Mouse (Mus musculus) limb, embryonic 11.5 days (tissue): ENCODE results near the gene Desi1. TPM values are rescaled to one million over a fixed set of nuclear protein-coding genes. Genes with fewer than 3 reads are reported as not detected.

Source experiments
- ATAC-seq: fragments of 200-750 bp; cut with Nextera tagmentation; 2 replicates; pipeline ENCODE4 v1.8.0; 2017; ENCODE audit warnings: low read depth; ENCODE audit not compliant: insufficient number of reproducible peaks, low FRiP score, low TSS enrichment
- DNase-seq: peaks from one replicate; pipeline ENCODE4 v3.0.0-alpha.2; 2015; ENCODE audit warnings: low spot score
- H3K27ac ChIP-seq: fragments of 300-500 bp; sonication (generic); replicated peaks from 2 replicates; pipeline ENCODE4 v1.5.1; 2014; ENCODE audit warnings: low read depth, mild to moderate bottlenecking, low read length
- H3K27me3 ChIP-seq: fragments of 300-500 bp; sonication (generic); 2 replicates; pipeline ENCODE4 v1.6.1; 2014; ENCODE audit warnings: mild to moderate bottlenecking, low read length, mixed read lengths; ENCODE audit not compliant: control insufficient read depth, insufficient read depth
- H3K36me3 ChIP-seq: fragments of 300-500 bp; sonication (generic); 2 replicates; pipeline ENCODE4 v1.6.1; 2014; ENCODE audit warnings: mild to moderate bottlenecking, low read length, moderate library complexity, mixed read lengths; ENCODE audit not compliant: control insufficient read depth, insufficient read depth
- H3K4me1 ChIP-seq: fragments of 300-500 bp; sonication (generic); 2 replicates; pipeline ENCODE4 v1.6.1; 2014; ENCODE audit warnings: low read length, mixed read lengths; ENCODE audit not compliant: control insufficient read depth, insufficient read depth
- H3K4me2 ChIP-seq: fragments of 300-500 bp; sonication (generic); 2 replicates; pipeline ENCODE4 v1.6.1; 2014; ENCODE audit warnings: low read depth, mild to moderate bottlenecking, moderate library complexity; ENCODE audit not compliant: severe bottlenecking
- H3K4me3 ChIP-seq: fragments of 300-500 bp; sonication (generic); 2 replicates; pipeline ENCODE4 v1.5.1; 2014; ENCODE audit warnings: low read depth, low read length
- H3K9ac ChIP-seq: fragments of 300-500 bp; sonication (generic); 2 replicates; pipeline ENCODE4 v1.6.1; 2014; ENCODE audit warnings: mild to moderate bottlenecking, low read length
- H3K9me3 ChIP-seq: fragments of 300-500 bp; sonication (generic); 2 replicates; pipeline ENCODE4 v1.6.1; 2016; ENCODE audit warnings: low read length; ENCODE audit not compliant: control insufficient read depth
- WGBS: fragments of 180-500 bp; shearing (Covaris S2); extraction: QIAGEN DNeasy Blood & Tissue Kit; methylation state at CpG from one replicate; pipeline ENCODE4 v1.1.7; 2014; 5-methylcytosine and 5-hydroxymethylcytosine counted together
- polyA plus RNA-seq: library from polyadenylated mRNA; unstranded; fragments of >200 nt; fragmentation: Nextera tagmentation; extraction: Ambion mirVana; gene quantifications from 2 replicates; pipeline ENCODE4 v1.2.1, GENCODE M21; 2014

Desi1 gene
- polyA plus RNA-seq, 1 experiment from 2014 or later: 34.4 TPM

- WGBS: 55% methylated on average over 2 of the region's 2 CpGs
- no peak for ATAC-seq
- no peak overlapping the region for H3K27ac ChIP-seq
These were observed 65.2 kb downstream of the Desi1 start for GRCm38 (mm10) chr15:81968447-81968846.

GRCm38 (mm10) chr15:81967821-81968220 is 65.8 kb downstream of the Desi1 start:
- no peak for ATAC-seq
- no peak overlapping the region for H3K4me2 ChIP-seq
- 87% methylated on average over 5 of the region's 5 CpGs for WGBS
- H3K27me3 ChIP-seq: no peaks in the 10 kb centered on the region
- H3K36me3 ChIP-seq: no peaks in the 10 kb centered on the region
- H3K4me1 ChIP-seq: no peaks in the 10 kb centered on the region
- no peak for DNase-seq
- H3K9ac ChIP-seq: no peak overlapping the region
- no peaks in the 10 kb centered on the region for H3K9me3 ChIP-seq
- H3K4me3 ChIP-seq: no peak overlapping the region
- no peak overlapping the region for H3K27ac ChIP-seq

More at GRCm38 (mm10) chr15:81968447-81968846, 65.2 kb downstream of the Desi1 start:
- no peaks in the 10 kb centered on the region for H3K9me3 ChIP-seq
- no peaks in the 10 kb centered on the region for H3K4me1 ChIP-seq
- no peaks in the 10 kb centered on the region for H3K36me3 ChIP-seq
- no peak overlapping the region for H3K4me2 ChIP-seq
- H3K9ac ChIP-seq: no peak overlapping the region
- no peaks in the 10 kb centered on the region for H3K27me3 ChIP-seq
- no peak overlapping the region for H3K4me3 ChIP-seq
- no peak for DNase-seq

DNA sequence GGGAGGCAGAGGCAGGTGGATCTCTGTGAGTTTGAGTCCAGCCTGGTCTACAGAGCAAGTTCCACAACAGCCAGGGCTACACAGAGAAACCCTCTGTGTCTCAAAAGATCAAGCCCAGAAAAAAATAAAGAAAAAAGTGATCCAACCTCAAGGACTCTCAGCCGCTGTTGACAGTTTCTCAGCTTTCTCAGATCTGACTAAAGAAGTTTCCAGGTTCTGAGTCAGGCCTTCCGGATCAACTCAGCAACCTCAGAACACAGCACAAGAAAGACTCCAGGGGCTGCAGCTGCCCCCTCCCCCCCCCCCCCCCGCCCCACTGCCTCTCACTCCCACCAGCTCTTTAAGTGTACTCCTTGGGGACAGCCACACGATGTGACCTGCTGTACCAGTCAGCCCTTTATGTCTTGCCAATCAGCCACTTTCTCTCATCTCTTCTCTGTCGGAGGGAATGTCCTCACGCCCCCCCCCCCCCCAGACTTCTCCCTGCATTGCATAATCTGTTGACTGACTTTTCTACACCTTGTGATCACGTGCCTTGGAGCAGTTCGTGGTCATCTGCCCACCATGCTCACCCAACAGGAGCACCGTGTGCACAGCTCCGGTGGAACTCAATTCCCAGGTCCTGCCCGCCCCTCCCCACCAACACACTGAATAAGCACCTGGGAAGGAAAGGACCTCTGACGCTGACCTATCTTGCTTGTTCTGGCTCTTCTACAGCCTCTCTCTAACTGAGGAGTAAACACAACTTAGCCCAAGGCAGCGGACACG is 67.4 kb downstream of the Desi1 start:
- 90% methylated on average over 12 of the region's 14 CpGs for WGBS
- no peaks in the 10 kb centered on the region for H3K27me3 ChIP-seq
- ATAC-seq (no peak), DNase-seq (no peak)
- no peak overlapping the region for H3K4me2 ChIP-seq
- no peak overlapping the region for H3K4me3 ChIP-seq
- H3K9me3 ChIP-seq: no peaks in the 10 kb centered on the region
- H3K36me3 ChIP-seq: no peaks in the 10 kb centered on the region
- no peaks in the 10 kb centered on the region for H3K4me1 ChIP-seq
- no peak overlapping the region for H3K27ac ChIP-seq
- H3K9ac ChIP-seq: no peak overlapping the region

DNA sequence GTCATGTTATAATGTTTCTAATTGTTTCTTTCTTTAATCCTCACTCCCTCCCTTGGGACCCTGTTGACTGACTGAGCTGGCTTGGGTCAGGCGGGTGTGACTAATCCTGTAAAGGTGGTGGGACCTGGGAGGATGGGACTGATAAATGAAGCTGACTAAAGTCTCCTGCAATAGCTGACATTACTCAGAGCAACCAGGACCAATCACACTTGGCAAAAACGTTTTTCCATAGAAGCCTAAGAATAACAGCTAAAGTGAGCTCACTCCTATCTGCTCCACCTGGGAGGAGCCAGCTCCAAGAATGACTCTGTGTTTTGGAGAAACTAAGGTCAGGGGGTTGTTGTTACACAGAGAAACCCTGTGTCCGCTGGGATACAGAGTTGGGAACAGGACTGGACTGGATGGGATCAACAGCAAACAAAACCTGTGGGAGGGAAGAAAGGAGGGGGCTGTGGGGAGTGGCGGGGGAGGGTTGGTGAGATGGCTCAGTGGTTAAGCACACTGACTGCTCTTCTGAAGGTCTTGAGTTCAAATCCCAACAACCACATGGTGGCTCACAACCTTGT is 68.6 kb downstream of the Desi1 start:
- no peak overlapping the region for H3K9ac ChIP-seq
- ATAC-seq: no peak
- 68% methylated on average over 4 of the region's 4 CpGs for WGBS
- no peaks in the 10 kb centered on the region for H3K36me3 ChIP-seq
- no peaks in the 10 kb centered on the region for H3K9me3 ChIP-seq
- H3K4me1 ChIP-seq: 0 out of 2 replicates have a peak, but pooled peaks cover 3% of the 10 kb centered on the region
- no peaks in the 10 kb centered on the region for H3K27me3 ChIP-seq
- DNase-seq: no peak
- no peak overlapping the region for H3K27ac ChIP-seq
- H3K4me2 ChIP-seq: no peak overlapping the region
- H3K4me3 ChIP-seq: no peak overlapping the region

DNA sequence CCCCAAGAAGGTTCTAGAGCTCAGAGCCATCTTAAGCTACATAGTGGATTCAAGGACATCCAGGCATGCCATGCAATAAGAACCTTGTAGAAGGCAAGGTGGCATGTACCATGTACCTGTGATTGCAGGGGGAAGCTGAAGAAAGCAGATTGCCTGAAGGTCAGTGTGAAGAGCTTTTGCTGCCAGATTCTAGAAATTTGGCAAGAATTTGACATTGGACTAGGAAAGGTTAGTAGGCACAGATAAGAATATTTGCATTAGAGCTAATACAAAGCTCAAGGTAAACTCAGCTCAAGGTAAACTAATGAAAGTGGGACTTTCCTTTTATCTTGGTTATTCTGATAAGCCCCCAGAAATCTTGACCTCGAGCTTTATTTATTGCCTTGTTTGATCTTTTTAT is 69.4 kb downstream of the Desi1 start:
- H3K4me1 ChIP-seq: 0 out of 2 replicates have a peak, but pooled peaks cover 3% of the 10 kb centered on the region
- no peak overlapping the region for H3K27ac ChIP-seq
- DNase-seq (no peak), ATAC-seq (no peak)
- H3K9me3 ChIP-seq: no peaks in the 10 kb centered on the region
- no peak overlapping the region for H3K9ac ChIP-seq
- no peak overlapping the region for H3K4me3 ChIP-seq
- 47% methylated on average over 1 of the region's 1 CpGs for WGBS
- no peaks in the 10 kb centered on the region for H3K27me3 ChIP-seq
- H3K36me3 ChIP-seq: no peaks in the 10 kb centered on the region
- H3K4me2 ChIP-seq: no peak overlapping the region

DNA sequence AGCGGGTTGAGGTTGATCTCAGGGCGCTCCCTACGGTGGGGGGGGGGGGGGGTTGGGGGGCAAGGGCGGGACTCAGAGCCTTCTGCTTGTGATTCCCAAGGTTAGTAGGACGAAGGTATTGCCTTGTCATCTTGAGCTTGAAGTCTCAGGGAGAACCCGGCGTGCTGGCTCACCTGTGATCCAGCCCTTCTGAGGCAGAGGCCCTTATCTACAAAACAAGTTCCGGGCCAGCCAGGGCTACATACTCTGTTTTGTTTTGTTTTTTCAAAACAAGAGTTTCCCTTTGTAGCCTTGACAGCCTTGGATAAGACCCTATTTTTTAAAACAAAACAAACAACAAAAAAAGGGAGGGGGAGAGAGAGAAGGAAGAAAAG is 72.6 kb downstream of the Desi1 start:
- ATAC-seq (peak; percentile 55), DNase-seq (no peak)
- Histone ChIP-seq H3K4me3 (peak overlapping the region; percentile 58), H3K27ac (no peak overlapping the region), H3K36me3 (no peaks in the 10 kb centered on the region), H3K4me2 (peak overlapping the region; percentile 100), H3K9me3 (no peaks in the 10 kb centered on the region), H3K9ac (no peak overlapping the region), H3K4me1 (0 out of 2 replicates have a peak, but pooled peaks cover 3% of the 10 kb centered on the region), H3K27me3 (no peaks in the 10 kb centered on the region)
- under 1% methylated on average over 8 of the region's 8 CpGs for WGBS

DNA sequence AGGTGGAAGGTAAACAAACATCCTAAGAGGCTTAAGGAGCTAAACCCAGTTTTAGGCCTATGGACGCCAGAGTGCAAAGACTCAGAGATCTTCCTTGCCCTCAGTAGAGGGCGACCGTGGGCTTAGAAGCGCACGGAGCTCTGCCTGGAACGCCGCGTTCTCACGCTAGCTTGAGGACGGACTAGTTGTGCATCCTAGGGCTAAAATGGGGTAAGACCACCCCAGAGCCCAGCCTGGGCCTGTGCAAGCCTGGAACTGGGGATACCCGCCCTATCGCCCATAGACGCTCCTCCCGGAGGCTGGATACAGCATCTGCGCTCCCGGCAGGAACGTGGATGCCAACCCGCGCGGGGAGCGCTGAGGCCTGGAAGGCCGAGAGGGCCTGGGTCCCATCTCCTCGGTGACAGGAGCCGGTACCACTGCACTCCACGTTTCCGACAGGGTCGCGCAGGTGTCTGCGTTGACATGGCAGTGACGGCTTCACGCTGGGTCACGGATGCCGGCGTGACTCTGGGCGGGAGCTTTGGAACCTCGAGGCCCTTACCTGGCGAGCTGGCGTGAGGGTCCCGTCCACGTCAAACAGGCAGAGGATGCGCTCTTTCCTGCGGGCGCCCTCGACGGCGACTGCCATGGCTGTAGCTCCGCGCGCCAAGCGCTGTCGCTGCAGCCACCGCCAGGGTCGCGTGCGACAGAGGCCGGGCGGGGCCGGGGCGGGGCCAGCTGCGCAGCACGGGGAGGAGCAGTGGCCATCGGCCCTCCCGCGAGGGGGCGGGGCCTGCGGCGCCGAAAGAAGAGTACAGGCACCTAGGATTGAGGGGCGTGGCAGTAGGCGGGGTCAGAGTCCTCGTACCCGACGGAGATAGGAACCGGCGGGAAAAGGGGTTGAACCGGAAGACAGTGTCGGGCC is 73.2 kb downstream of the Desi1 start, which contains the start of gene Pmm1:
Pmm1 (minus strand) TSS at position 760 of the 907 bp plus-strand sequence.
- ATAC-seq (peak; percentile 94), DNase-seq (peak; percentile 99)
- H3K4me1 ChIP-seq: 0 out of 2 replicates have a peak, but pooled peaks cover 3% of the 10 kb centered on the region
- WGBS: under 1% methylated on average over 77 of the region's 77 CpGs
- peak within 1 kb of the TSS; percentile 58 for H3K4me3 ChIP-seq
- H3K9ac ChIP-seq: peak within 1 kb of the TSS; percentile 56
- no peaks in the 10 kb centered on the region for H3K9me3 ChIP-seq
- H3K27ac ChIP-seq: no peak within 1 kb of the TSS
- H3K36me3 ChIP-seq: no peaks in the 10 kb centered on the region
- peak within 1 kb of the TSS; percentile 100 for H3K4me2 ChIP-seq
- H3K27me3 ChIP-seq: no peaks in the 10 kb centered on the region

DNA sequence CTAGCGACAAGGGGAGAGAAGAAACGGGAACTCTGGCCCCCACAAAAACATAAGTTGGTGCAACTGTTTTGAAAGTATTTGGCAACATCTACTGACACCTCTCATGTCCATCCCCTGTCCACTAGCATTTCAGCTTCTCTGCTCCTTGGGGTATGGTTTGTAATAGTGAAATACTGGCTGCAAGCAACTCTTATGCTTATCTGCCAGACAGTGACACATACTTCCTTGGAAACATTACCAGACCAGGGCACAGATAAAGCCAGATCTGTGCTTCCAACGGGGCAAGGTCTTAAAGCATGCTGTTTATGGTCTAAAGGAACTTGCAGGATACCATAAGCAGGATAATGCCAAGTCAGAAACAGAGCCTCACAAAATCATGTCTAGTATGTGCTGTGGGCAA is 74.8 kb downstream of the Desi1 start:
- no peaks in the 10 kb centered on the region for H3K36me3 ChIP-seq
- H3K4me1 ChIP-seq: 0 out of 2 replicates have a peak, but pooled peaks cover 3% of the 10 kb centered on the region
- H3K9me3 ChIP-seq: no peaks in the 10 kb centered on the region
- WGBS: 88% methylated on average over 3 of the region's 3 CpGs
- H3K27ac ChIP-seq: no peak overlapping the region
- ATAC-seq (no peak), DNase-seq (no peak)
- no peak overlapping the region for H3K4me2 ChIP-seq
- H3K9ac ChIP-seq: no peak overlapping the region
- H3K27me3 ChIP-seq: no peaks in the 10 kb centered on the region
- no peak overlapping the region for H3K4me3 ChIP-seq
